Mouse (Mus musculus): ENCODE results near the gene Wwc1. TPM values are rescaled to one million over a fixed set of nuclear protein-coding genes. Genes with fewer than 3 reads are reported as not detected.

Wwc1 gene
- polyA plus RNA-seq, 1 experiment: 3.5 TPM

GRCm38 (mm10) chr11:35974632-35975450 lies 5.5 kb downstream of the Wwc1 start:
- Histone ChIP-seq H3K4me1 (replicated peaks; ENCODE audit: control insufficient read depth, insufficient read depth, low read length) (0 out of 2 replicates have a peak, but pooled peaks cover 2% of the 10 kb centered on the region), H3K27ac (ENCODE audit: control insufficient read depth, insufficient read depth, low read length) (no peak overlapping the region), H3K36me3 (ENCODE audit: control insufficient read depth, insufficient read depth, low read length) (no peaks in the 10 kb centered on the region), H3K27me3 (ENCODE audit: control insufficient read depth, insufficient read depth, low read length) (peaks cover 5% of the 10 kb centered on the region), H3K4me3 (ENCODE audit: control insufficient read depth, insufficient read depth, low read length) (no peak overlapping the region)
- 89% methylated on average over 6 of the region's 6 CpGs for WGBS
- no peak for DNase-seq
- TF ChIP-seq CTCF (IDR thresholded peaks at IDR 0.05; ENCODE audit: borderline replicate concordance, control insufficient read depth, extremely low read depth, insufficient read depth, low read length, poor library complexity) (no peak), POLR2A (IDR thresholded peaks at IDR 0.05; ENCODE audit: control insufficient read depth, extremely low read depth, insufficient read depth, low read length, poor library complexity) (no peak)

- H3K27me3 ChIP-seq (ENCODE audit: control insufficient read depth, insufficient read depth, low read length): no peaks in the 10 kb centered on the region
- no peaks in the 10 kb centered on the region for H3K36me3 ChIP-seq (ENCODE audit: control insufficient read depth, insufficient read depth, low read length)
- no peak for TF ChIP-seq CTCF (IDR thresholded peaks at IDR 0.05; ENCODE audit: borderline replicate concordance, control insufficient read depth, extremely low read depth, insufficient read depth, low read length, poor library complexity)
- no peak for TF ChIP-seq POLR2A (IDR thresholded peaks at IDR 0.05; ENCODE audit: control insufficient read depth, extremely low read depth, insufficient read depth, low read length, poor library complexity)
- H3K4me3 ChIP-seq (ENCODE audit: control insufficient read depth, insufficient read depth, low read length): no peak overlapping the region
- H3K4me1 ChIP-seq (replicated peaks; ENCODE audit: control insufficient read depth, insufficient read depth, low read length): no peaks in the 10 kb centered on the region
- no peak for DNase-seq
- 59% methylated on average over 7 of the region's 7 CpGs for WGBS
- no peak overlapping the region for H3K27ac ChIP-seq (ENCODE audit: control insufficient read depth, insufficient read depth, low read length)
Observed at GRCm38 (mm10) chr11:35973135-35973534, 7.2 kb downstream of the Wwc1 start.

GRCm38 (mm10) chr11:35972270-35972931 lies 7.9 kb downstream of the Wwc1 start:
- WGBS: 23% methylated on average over 6 of the region's 6 CpGs
- Histone ChIP-seq H3K27ac (ENCODE audit: control insufficient read depth, insufficient read depth, low read length) (no peak overlapping the region), H3K36me3 (ENCODE audit: control insufficient read depth, insufficient read depth, low read length) (no peaks in the 10 kb centered on the region), H3K4me3 (ENCODE audit: control insufficient read depth, insufficient read depth, low read length) (no peak overlapping the region), H3K4me1 (replicated peaks; ENCODE audit: control insufficient read depth, insufficient read depth, low read length) (no peaks in the 10 kb centered on the region), H3K27me3 (ENCODE audit: control insufficient read depth, insufficient read depth, low read length) (no peaks in the 10 kb centered on the region)
- DNase-seq: no peak
- no peak for TF ChIP-seq POLR2A (IDR thresholded peaks at IDR 0.05; ENCODE audit: control insufficient read depth, extremely low read depth, insufficient read depth, low read length, poor library complexity)
- TF ChIP-seq CTCF (IDR thresholded peaks at IDR 0.05; ENCODE audit: borderline replicate concordance, control insufficient read depth, extremely low read depth, insufficient read depth, low read length, poor library complexity): no peak

GRCm38 (mm10) chr11:35970806-35971705 lies 9.3 kb downstream of the Wwc1 start:
- Histone ChIP-seq H3K27me3 (ENCODE audit: control insufficient read depth, insufficient read depth, low read length) (no peaks in the 10 kb centered on the region), H3K4me3 (ENCODE audit: control insufficient read depth, insufficient read depth, low read length) (no peak overlapping the region), H3K36me3 (ENCODE audit: control insufficient read depth, insufficient read depth, low read length) (no peaks in the 10 kb centered on the region), H3K27ac (ENCODE audit: control insufficient read depth, insufficient read depth, low read length) (no peak overlapping the region), H3K4me1 (replicated peaks; ENCODE audit: control insufficient read depth, insufficient read depth, low read length) (no peaks in the 10 kb centered on the region)
- no peak for DNase-seq
- 91% methylated on average over 19 of the region's 19 CpGs for WGBS
- TF ChIP-seq CTCF (IDR thresholded peaks at IDR 0.05; ENCODE audit: borderline replicate concordance, control insufficient read depth, extremely low read depth, insufficient read depth, low read length, poor library complexity) (no peak), POLR2A (IDR thresholded peaks at IDR 0.05; ENCODE audit: control insufficient read depth, extremely low read depth, insufficient read depth, low read length, poor library complexity) (no peak)

GRCm38 (mm10) chr11:35968291-35968690 lies 12.0 kb downstream of the Wwc1 start:
- TF ChIP-seq POLR2A (IDR thresholded peaks at IDR 0.05; ENCODE audit: control insufficient read depth, extremely low read depth, insufficient read depth, low read length, poor library complexity) (no peak), CTCF (IDR thresholded peaks at IDR 0.05; ENCODE audit: borderline replicate concordance, control insufficient read depth, extremely low read depth, insufficient read depth, low read length, poor library complexity) (no peak)
- no peaks in the 10 kb centered on the region for H3K27me3 ChIP-seq (ENCODE audit: control insufficient read depth, insufficient read depth, low read length)
- WGBS: 96% methylated on average over 10 of the region's 10 CpGs
- H3K36me3 ChIP-seq (ENCODE audit: control insufficient read depth, insufficient read depth, low read length): no peaks in the 10 kb centered on the region
- no peaks in the 10 kb centered on the region for H3K4me1 ChIP-seq (replicated peaks; ENCODE audit: control insufficient read depth, insufficient read depth, low read length)
- no peak for DNase-seq
- H3K4me3 ChIP-seq (ENCODE audit: control insufficient read depth, insufficient read depth, low read length): no peak overlapping the region
- no peak overlapping the region for H3K27ac ChIP-seq (ENCODE audit: control insufficient read depth, insufficient read depth, low read length)

GRCm38 (mm10) chr11:35963981-35964549 lies 16.3 kb downstream of the Wwc1 start:
- Histone ChIP-seq H3K4me3 (ENCODE audit: control insufficient read depth, insufficient read depth, low read length) (no peak overlapping the region), H3K27ac (ENCODE audit: control insufficient read depth, insufficient read depth, low read length) (no peak overlapping the region), H3K27me3 (ENCODE audit: control insufficient read depth, insufficient read depth, low read length) (no peaks in the 10 kb centered on the region), H3K36me3 (ENCODE audit: control insufficient read depth, insufficient read depth, low read length) (no peaks in the 10 kb centered on the region), H3K4me1 (replicated peaks; ENCODE audit: control insufficient read depth, insufficient read depth, low read length) (no peaks in the 10 kb centered on the region)
- DNase-seq: no peak
- WGBS: 82% methylated on average over 9 of the region's 9 CpGs
- TF ChIP-seq CTCF (IDR thresholded peaks at IDR 0.05; ENCODE audit: borderline replicate concordance, control insufficient read depth, extremely low read depth, insufficient read depth, low read length, poor library complexity) (no peak), POLR2A (IDR thresholded peaks at IDR 0.05; ENCODE audit: control insufficient read depth, extremely low read depth, insufficient read depth, low read length, poor library complexity) (no peak)
